Mouse (Mus musculus) hindbrain, embryonic 10.5 days (tissue): Measurements from ENCODE around the gene Lax1. TPM values are rescaled to one million over a fixed set of nuclear protein-coding genes. Genes with fewer than 3 reads are reported as not detected.
A peak's percentile ranks its signal among the peaks of the same experiment; 100 is the strongest.

ENCODE experiments used
- DNase-seq: peaks from one replicate; pipeline ENCODE4 v3.0.0-alpha.2; 2017; ENCODE audit warnings: low spot score
- H3K27ac ChIP-seq: fragments of 300-500 bp; sonication (generic); 2 replicates; pipeline ENCODE4 v1.5.1; 2016; ENCODE audit warnings: mild to moderate bottlenecking, moderate library complexity
- H3K27me3 ChIP-seq: fragments of 300-500 bp; sonication (generic); 2 replicates; pipeline ENCODE4 v1.6.1; 2016; ENCODE audit warnings: mild to moderate bottlenecking; ENCODE audit not compliant: poor library complexity, insufficient read depth, severe bottlenecking
- H3K36me3 ChIP-seq: fragments of 300-500 bp; sonication (generic); 2 replicates; pipeline ENCODE4 v1.6.1; 2016; ENCODE audit warnings: mild to moderate bottlenecking, moderate library complexity
- H3K4me1 ChIP-seq: fragments of 300-500 bp; sonication (generic); replicated peaks from 2 replicates; pipeline ENCODE4 v1.6.1; 2016; ENCODE audit warnings: mild to moderate bottlenecking
- H3K4me3 ChIP-seq: fragments of 300-500 bp; sonication (generic); 2 replicates; pipeline ENCODE4 v1.5.1; 2016; ENCODE audit warnings: mild to moderate bottlenecking, moderate library complexity
- H3K9me3 ChIP-seq: fragments of 300-500 bp; sonication (generic); 2 replicates; pipeline ENCODE4 v1.6.1; 2016; ENCODE audit warnings: mild to moderate bottlenecking, moderate library complexity
- WGBS: fragments of 180-500 bp; shearing (Covaris S2); methylation state at CpG from one replicate; pipeline ENCODE4 v1.1.7; 2016; 5-methylcytosine and 5-hydroxymethylcytosine counted together
- polyA plus RNA-seq: library from polyadenylated mRNA; unstranded; fragments of >200 nt; fragmentation: Nextera tagmentation; extraction: Ambion mirVana; gene quantifications from 2 replicates; pipeline ENCODE4 v1.2.1, GENCODE M21; 2016

Gene Lax1
- 0.25 TPM in 1 of 2 replicates, not detected in the other for polyA plus RNA-seq

DNA sequence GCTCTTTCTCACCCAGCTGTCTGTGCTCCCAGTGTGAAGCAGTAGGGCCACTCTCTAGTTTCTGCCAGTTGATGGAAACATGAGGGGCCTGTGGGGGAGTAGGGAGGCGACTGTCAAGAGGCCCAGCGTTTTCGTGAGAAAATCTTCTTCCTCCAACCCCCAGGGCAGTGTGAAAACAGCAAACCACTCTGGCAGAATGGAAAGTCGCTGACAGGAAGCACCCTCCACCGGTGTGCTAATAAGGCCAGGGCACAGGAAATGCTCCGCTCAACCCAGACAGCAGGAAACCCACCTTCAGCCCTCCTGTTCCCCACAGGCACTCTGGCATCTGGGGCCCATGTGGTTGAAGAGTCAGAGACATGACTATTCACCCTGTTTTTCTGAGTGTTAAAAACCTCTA is at the start of gene Lax1:
Lax1 (minus strand) TSS at position 212 of the 400 bp plus-strand sequence.
- Histone ChIP-seq H3K36me3 (no peaks in the 10 kb centered on the region), H3K27me3 (no peaks in the 10 kb centered on the region)
- WGBS, result 47% methylated on average over 6 of the region's 6 CpGs

GRCm38 (mm10) chr1:133736664-133737063 is 46.8 kb upstream of the Lax1 start:
- 70% methylated on average over 7 of the region's 7 CpGs for WGBS
- Histone ChIP-seq H3K27me3 (peaks cover 28% of the 10 kb centered on the region; the same call in 1 of the 2 replicates), H3K4me3 (no peak overlapping the region), H3K9me3 (no peaks in the 10 kb centered on the region), H3K36me3 (peaks cover 2% of the 10 kb centered on the region), H3K27ac (no peak overlapping the region), H3K4me1 (peaks cover 25% of the 10 kb centered on the region)
- no peak for DNase-seq

More for the DNA sequence above, at the start of gene Lax1:
- Histone ChIP-seq H3K4me1 (peaks cover 31% of the 10 kb centered on the region), H3K9me3 (no peaks in the 10 kb centered on the region), H3K27ac (no peak within 1 kb of the TSS), H3K4me3 (no peak within 1 kb of the TSS)
- no peak for DNase-seq

DNA sequence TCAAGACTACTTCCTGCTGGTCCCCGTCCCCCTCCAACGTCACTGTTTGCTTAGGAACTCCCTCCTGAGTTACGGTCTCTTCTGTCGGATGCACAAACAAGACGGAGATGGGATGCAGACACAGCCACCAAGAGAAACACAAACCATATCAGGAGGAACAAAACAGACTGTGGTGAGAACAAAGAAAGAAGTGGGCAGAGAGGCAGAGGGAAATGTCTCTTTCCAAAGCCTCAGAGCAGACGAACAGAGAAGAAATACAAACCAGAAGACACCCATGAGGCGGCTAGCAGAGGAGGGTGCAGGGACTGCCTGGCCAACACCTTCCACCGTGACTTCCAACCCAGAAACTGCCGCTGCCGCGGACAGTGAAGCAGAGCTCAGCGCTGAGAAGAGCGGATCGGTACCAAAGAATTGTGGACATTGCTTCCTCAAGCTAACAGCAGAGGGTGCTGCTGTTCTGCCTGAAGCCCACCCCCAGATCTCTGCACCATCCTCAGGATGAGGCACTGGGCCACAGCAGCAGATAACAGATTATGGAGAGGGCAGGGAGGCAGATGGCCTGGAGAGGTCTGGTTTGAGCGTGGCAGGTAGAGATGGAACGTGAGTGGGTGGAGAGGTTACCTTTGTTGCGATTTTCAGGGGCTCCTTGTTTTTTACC is 46.2 kb upstream of the Lax1 start:
- Histone ChIP-seq H3K27ac (peak overlapping the region; percentile 85), H3K9me3 (no peaks in the 10 kb centered on the region), H3K36me3 (peaks cover 6% of the 10 kb centered on the region), H3K4me1 (peaks cover 20% of the 10 kb centered on the region), H3K27me3 (peaks cover 27% of the 10 kb centered on the region; the same call in 1 of the 2 replicates), H3K4me3 (peak overlapping the region; percentile 48)
- peak; percentile 77 for DNase-seq
- WGBS, result 18% methylated on average over 17 of the region's 17 CpGs

DNA sequence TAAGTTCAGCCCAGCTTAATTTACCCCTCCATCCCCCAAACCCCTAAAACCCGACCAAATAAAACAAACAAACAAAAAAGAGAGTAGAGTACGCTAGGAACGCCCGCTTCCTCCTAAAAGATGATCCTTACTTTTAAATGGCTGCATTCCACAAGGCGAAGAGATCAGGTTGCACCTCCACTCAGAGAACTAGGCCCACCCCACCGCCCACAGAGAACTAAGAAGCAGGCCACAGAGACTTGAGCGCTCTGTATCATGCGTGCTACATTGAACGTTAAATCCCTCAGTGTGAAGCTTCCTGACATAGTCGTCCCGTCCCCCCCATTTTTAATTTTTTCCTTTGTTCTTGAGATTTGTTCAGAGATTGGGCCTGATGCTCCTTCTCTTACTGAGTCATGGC is 42.9 kb upstream of the Lax1 start:
- 59% methylated on average over 11 of the region's 11 CpGs for WGBS
- no peak overlapping the region for H3K4me3 ChIP-seq
- no peak overlapping the region for H3K27ac ChIP-seq
- peaks cover 22% of the 10 kb centered on the region; the same call in 1 of the 2 replicates for H3K27me3 ChIP-seq
- DNase-seq, result no peak
- H3K9me3 ChIP-seq, result no peaks in the 10 kb centered on the region
- H3K4me1 ChIP-seq, result peaks cover 20% of the 10 kb centered on the region
- H3K36me3 ChIP-seq, result peaks cover 28% of the 10 kb centered on the region

- H3K9me3 ChIP-seq, result no peaks in the 10 kb centered on the region
- H3K4me3 ChIP-seq, result no peak overlapping the region
- no peaks in the 10 kb centered on the region for H3K27me3 ChIP-seq
- no peak overlapping the region for H3K27ac ChIP-seq
- DNase-seq, result no peak
- WGBS, result 83% methylated on average over 7 of the region's 7 CpGs
- 0 out of 2 replicates have a peak, but pooled peaks cover 8% of the 10 kb centered on the region for H3K4me1 ChIP-seq
- H3K36me3 ChIP-seq, result peaks cover 28% of the 10 kb centered on the region
Observed at GRCm38 (mm10) chr1:133728339-133728738, 38.4 kb upstream of the Lax1 start.

GRCm38 (mm10) chr1:133720342-133720741 is 30.4 kb upstream of the Lax1 start:
- Histone ChIP-seq H3K4me1 (no peaks in the 10 kb centered on the region), H3K4me3 (no peak overlapping the region), H3K9me3 (no peaks in the 10 kb centered on the region), H3K36me3 (peaks cover 6% of the 10 kb centered on the region; the same call in 1 of the 2 replicates), H3K27ac (no peak overlapping the region), H3K27me3 (no peaks in the 10 kb centered on the region)
- 71% methylated on average over 7 of the region's 7 CpGs for WGBS
- peak; percentile 31 for DNase-seq

- no peak overlapping the region for H3K4me3 ChIP-seq
- H3K4me1 ChIP-seq, result no peaks in the 10 kb centered on the region
- no peaks in the 10 kb centered on the region for H3K27me3 ChIP-seq
- 87% methylated on average over 8 of the region's 8 CpGs for WGBS
- H3K9me3 ChIP-seq, result no peaks in the 10 kb centered on the region
- H3K27ac ChIP-seq, result no peak overlapping the region
- H3K36me3 ChIP-seq, result peaks cover 6% of the 10 kb centered on the region; the same call in 1 of the 2 replicates
- DNase-seq, result no peak
Observed at GRCm38 (mm10) chr1:133718786-133719185, 28.9 kb upstream of the Lax1 start.

- H3K9me3 ChIP-seq, result no peaks in the 10 kb centered on the region
- H3K27ac ChIP-seq, result no peak overlapping the region
- H3K4me1 ChIP-seq, result peaks cover 2% of the 10 kb centered on the region; the same call in 1 of the 2 replicates
- WGBS, result 82% methylated on average over 3 of the region's 3 CpGs
- no peak for DNase-seq
- peaks cover 6% of the 10 kb centered on the region; the same call in 1 of the 2 replicates for H3K36me3 ChIP-seq
- H3K4me3 ChIP-seq, result no peak overlapping the region
- H3K27me3 ChIP-seq, result no peaks in the 10 kb centered on the region
Observed at GRCm38 (mm10) chr1:133718296-133718695, 28.4 kb upstream of the Lax1 start.

- Histone ChIP-seq H3K4me3 (no peak overlapping the region), H3K9me3 (no peaks in the 10 kb centered on the region), H3K36me3 (peaks cover 6% of the 10 kb centered on the region; the same call in 1 of the 2 replicates), H3K27ac (no peak overlapping the region), H3K4me1 (peaks cover 21% of the 10 kb centered on the region), H3K27me3 (no peaks in the 10 kb centered on the region)
- WGBS, result 24% methylated on average over 7 of the region's 7 CpGs
- no peak for DNase-seq
Observed at GRCm38 (mm10) chr1:133716464-133716863, 26.6 kb upstream of the Lax1 start.

- H3K4me3 ChIP-seq, result no peak overlapping the region
- peaks cover 32% of the 10 kb centered on the region for H3K4me1 ChIP-seq
- no peak overlapping the region for H3K27ac ChIP-seq
- DNase-seq, result no peak
- no peaks in the 10 kb centered on the region for H3K27me3 ChIP-seq
- 86% methylated on average over 1 of the region's 1 CpGs for WGBS
- H3K36me3 ChIP-seq, result peaks cover 6% of the 10 kb centered on the region; the same call in 1 of the 2 replicates
- H3K9me3 ChIP-seq, result no peaks in the 10 kb centered on the region
Observed at GRCm38 (mm10) chr1:133715191-133715590, 25.3 kb upstream of the Lax1 start.

DNA sequence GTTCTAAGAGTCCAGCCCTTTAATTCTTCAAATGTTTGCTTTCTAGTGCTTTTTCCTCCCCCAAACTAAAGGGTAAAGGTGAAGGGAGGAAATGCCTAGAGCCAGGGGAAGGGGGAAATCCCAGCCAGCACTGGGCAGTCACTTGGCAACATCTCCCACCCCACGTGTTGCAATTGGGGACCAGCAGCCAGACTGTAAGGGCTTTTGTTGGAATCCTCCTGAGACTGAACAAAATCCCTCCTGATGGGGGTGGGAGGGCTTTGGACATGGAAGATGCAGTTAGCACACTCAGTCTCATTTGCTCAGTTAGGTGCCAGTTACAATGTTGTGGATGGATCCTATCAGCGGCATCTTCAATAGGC is 23.1 kb upstream of the Lax1 start:
- Histone ChIP-seq H3K36me3 (no peaks in the 10 kb centered on the region; the same call in 1 of the 2 replicates), H3K27me3 (no peaks in the 10 kb centered on the region), H3K4me1 (peaks cover 38% of the 10 kb centered on the region), H3K4me3 (no peak overlapping the region), H3K27ac (0 out of 2 replicates have a peak overlapping the region, but pooled peaks have one; percentile 37), H3K9me3 (no peaks in the 10 kb centered on the region)
- DNase-seq, result no peak
- 38% methylated on average over 2 of the region's 2 CpGs for WGBS

DNA sequence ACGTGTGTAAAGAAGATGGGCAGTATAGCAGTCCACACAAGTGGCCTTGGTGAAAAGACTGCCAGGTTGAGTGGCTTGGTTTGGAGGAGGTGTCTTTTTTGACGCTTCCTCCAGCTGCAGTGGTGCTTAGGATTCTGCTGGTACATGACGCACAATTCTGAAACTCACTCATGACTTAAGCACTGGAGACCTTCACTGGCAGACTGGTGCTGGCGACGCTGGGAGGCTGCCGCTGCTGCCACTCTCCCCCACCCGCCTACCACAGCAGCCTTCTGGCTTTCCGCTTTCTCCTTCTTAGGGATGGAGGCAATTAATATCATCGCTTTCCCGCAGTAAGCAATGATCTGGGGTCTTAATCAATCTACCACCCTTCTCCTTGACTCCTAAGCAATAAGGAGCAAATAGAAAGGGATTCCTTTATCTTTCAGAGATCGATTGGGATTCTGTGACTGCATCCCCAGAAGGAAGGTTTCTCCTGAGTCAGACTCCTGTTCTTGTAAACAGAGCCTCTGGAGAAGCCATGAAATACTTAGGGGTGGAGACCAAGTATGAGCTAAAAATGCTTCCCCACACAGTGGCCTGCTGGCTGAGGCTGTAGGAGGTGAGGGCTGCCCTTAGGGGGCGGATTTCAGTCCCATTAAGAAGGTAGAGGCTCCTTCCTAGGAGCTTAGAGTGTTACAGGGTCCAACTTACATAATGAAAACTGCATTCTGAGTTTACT is 22.5 kb upstream of the Lax1 start:
- Histone ChIP-seq H3K27ac (peak overlapping the region; percentile 37), H3K27me3 (no peaks in the 10 kb centered on the region), H3K36me3 (no peaks in the 10 kb centered on the region; the same call in 1 of the 2 replicates), H3K4me3 (no peak overlapping the region), H3K4me1 (peaks cover 38% of the 10 kb centered on the region), H3K9me3 (no peaks in the 10 kb centered on the region)
- no peak for DNase-seq
- 57% methylated on average over 12 of the region's 12 CpGs for WGBS

DNA sequence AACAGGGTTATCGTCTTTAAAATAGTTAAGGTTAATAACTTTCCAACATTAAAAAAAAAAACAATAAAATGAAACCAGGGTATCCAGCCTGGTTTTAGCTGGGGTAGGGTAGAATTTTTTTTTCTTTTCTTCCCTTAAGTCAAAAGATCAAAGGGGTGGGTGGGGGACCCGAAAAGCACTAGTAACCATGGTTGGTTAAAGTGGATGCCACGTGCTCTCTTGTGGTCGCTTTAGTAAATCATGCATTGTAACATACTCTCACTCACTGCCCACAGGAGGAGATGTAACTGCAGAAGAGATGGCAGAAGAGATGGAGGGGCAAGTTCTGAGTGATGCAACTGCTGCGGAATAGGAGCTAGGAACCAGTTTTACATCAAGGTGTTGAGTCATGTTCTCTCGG is 21.5 kb upstream of the Lax1 start:
- H3K4me3 ChIP-seq, result no peak overlapping the region
- peaks cover 5% of the 10 kb centered on the region; the same call in 1 of the 2 replicates for H3K36me3 ChIP-seq
- 43% methylated on average over 6 of the region's 6 CpGs for WGBS
- no peak for DNase-seq
- peaks cover 38% of the 10 kb centered on the region for H3K4me1 ChIP-seq
- H3K27ac ChIP-seq, result peak overlapping the region; percentile 31; the same call in 1 of the 2 replicates
- no peaks in the 10 kb centered on the region for H3K9me3 ChIP-seq
- H3K27me3 ChIP-seq, result no peaks in the 10 kb centered on the region
